Mouse (Mus musculus) MEL (cell line): ENCODE data around the gene Creb5. TPM values are rescaled to one million over a fixed set of nuclear protein-coding genes. Genes with fewer than 3 reads are reported as not detected.

ENCODE experiments used
- DNase-seq: peaks from one replicate; pipeline ENCODE4 v3.0.0; 2011; ENCODE audit warnings: low read depth, low spot score
- H3K27ac ChIP-seq: 2 replicates; pipeline ENCODE4 v1.5.1; 2012; ENCODE audit warnings: low read depth, mild to moderate bottlenecking, control low read depth, low read length, moderate library complexity; ENCODE audit not compliant: control insufficient read depth
- H3K27me3 ChIP-seq, 2 experiments: fragments of 150-350 bp in 1 of 2; sonication (generic) in 1 of 2; 2 replicates each; pipeline ENCODE4 v1.6.1; 2012; ENCODE audit warnings: low read length in 2 of 2, mild to moderate bottlenecking in 2 of 2, improper control_type of control experiment in 1 of 2, moderate library complexity in 1 of 2; ENCODE audit not compliant: insufficient read depth in 2 of 2, control insufficient read depth in 1 of 2
- H3K36me3 ChIP-seq, 2 experiments: 2 replicates each; pipeline ENCODE4 v1.6.1; 2012 to 2014; ENCODE audit warnings: low read length in 2 of 2, improper control_type of control experiment in 1 of 2, inconsistent platforms in 1 of 2, mild to moderate bottlenecking in 1 of 2; ENCODE audit not compliant: insufficient read depth in 2 of 2, control insufficient read depth in 1 of 2
- H3K4me1 ChIP-seq, 2 experiments: fragments of 150-350 bp in 1 of 2; sonication (generic) in 1 of 2; 2 replicates each; pipeline ENCODE4 v1.6.1; 2012; ENCODE audit warnings: low read length in 2 of 2, improper control_type of control experiment in 1 of 2, mild to moderate bottlenecking in 1 of 2; ENCODE audit not compliant: insufficient read depth in 2 of 2, control insufficient read depth in 1 of 2
- H3K4me3 ChIP-seq, 2 experiments: fragments of 150-350 bp in 1 of 2; sonication (generic) in 1 of 2; 2 replicates each; pipeline ENCODE4 v1.5.1; 2012; ENCODE audit warnings: low read depth in 2 of 2, low read length in 2 of 2, mild to moderate bottlenecking in 2 of 2, moderate library complexity in 2 of 2, control low read depth in 1 of 2, improper control_type of control experiment in 1 of 2; ENCODE audit not compliant: control insufficient read depth in 1 of 2, insufficient read depth in 1 of 2
- H3K79me2 ChIP-seq: 2 replicates; pipeline ENCODE4 v1.6.1; 2012; ENCODE audit warnings: mild to moderate bottlenecking, low read length, moderate library complexity; ENCODE audit not compliant: control insufficient read depth, poor library complexity, insufficient read depth
- H3K9ac ChIP-seq: 2 replicates; pipeline ENCODE4 v1.6.1; 2012; ENCODE audit warnings: low read depth, mild to moderate bottlenecking, control low read depth, low read length, moderate library complexity; ENCODE audit not compliant: control insufficient read depth, poor library complexity, severe bottlenecking
- H3K9me3 ChIP-seq: fragments of 150-350 bp; sonication (generic); replicated peaks from 2 replicates; pipeline ENCODE4 v1.6.1; 2012; ENCODE audit warnings: mild to moderate bottlenecking, low read length, improper control_type of control experiment, moderate library complexity; ENCODE audit not compliant: insufficient read depth
- BHLHE40 ChIP-seq: IDR thresholded peaks from 2 replicates; pipeline ENCODE4 v1.6.1; 2012; ENCODE audit warnings: low read depth, mild to moderate bottlenecking, inconsistent platforms, low read length, improper control_type of control experiment, borderline replicate concordance
- CHD1 ChIP-seq: IDR thresholded peaks from 2 replicates; pipeline ENCODE4 v1.6.1; 2012; ENCODE audit warnings: low read depth, mild to moderate bottlenecking, inconsistent platforms, low read length, improper control_type of control experiment
- E2F4 ChIP-seq: IDR thresholded peaks from 2 replicates; pipeline ENCODE4 v1.6.1; 2011; ENCODE audit warnings: low read depth, low read length, improper control_type of control experiment, borderline replicate concordance
- ELF1 ChIP-seq: IDR thresholded peaks from 2 replicates; pipeline ENCODE4 v1.6.1; 2014; ENCODE audit warnings: low read depth, mild to moderate bottlenecking, inconsistent platforms, low read length, improper control_type of control experiment, moderate library complexity
- EP300 ChIP-seq, 2 experiments: IDR thresholded peaks; 2 replicates each; pipeline ENCODE4 v1.6.1; 2011; ENCODE audit warnings: improper control_type of control experiment in 2 of 2, low read length in 2 of 2, low read depth in 1 of 2, mild to moderate bottlenecking in 1 of 2
- GABPA ChIP-seq: IDR thresholded peaks from 2 replicates; pipeline ENCODE4 v1.6.1; 2012; ENCODE audit warnings: low read depth, mild to moderate bottlenecking, inconsistent platforms, low read length, improper control_type of control experiment, moderate library complexity
- GATA1 ChIP-seq: IDR thresholded peaks from 2 replicates; pipeline ENCODE4 v1.6.1; 2011; ENCODE audit warnings: low read depth, low read length, improper control_type of control experiment
- MAZ ChIP-seq: IDR thresholded peaks from 2 replicates; pipeline ENCODE4 v1.6.1; 2012; ENCODE audit warnings: low read depth, mild to moderate bottlenecking, inconsistent platforms, low read length, improper control_type of control experiment
- MEF2A ChIP-seq: IDR thresholded peaks from 2 replicates; pipeline ENCODE4 v1.6.1; 2014; ENCODE audit warnings: low read depth, mild to moderate bottlenecking, inconsistent platforms, low read length, improper control_type of control experiment; ENCODE audit not compliant: poor library complexity, insufficient replicate concordance, severe bottlenecking; ENCODE audit errors: extremely low read depth
- MXI1 ChIP-seq: IDR thresholded peaks from 2 replicates; pipeline ENCODE4 v1.6.1; 2011; ENCODE audit warnings: mild to moderate bottlenecking, low read depth, low read length, improper control_type of control experiment
- NELFE ChIP-seq: IDR thresholded peaks from 2 replicates; pipeline ENCODE4 v1.6.1; 2011; ENCODE audit warnings: low read depth, low read length, improper control_type of control experiment
- POLR2A ChIP-seq, 2 experiments: IDR thresholded peaks; 2 replicates each; pipeline ENCODE4 v1.6.1; 2011 to 2012; ENCODE audit warnings: low read length in 2 of 2, mild to moderate bottlenecking in 2 of 2, control low read depth in 1 of 2, improper control_type of control experiment in 1 of 2, low read depth in 1 of 2, moderate library complexity in 1 of 2; ENCODE audit not compliant: control insufficient read depth in 1 of 2, insufficient read depth in 1 of 2, poor library complexity in 1 of 2
- RAD21 ChIP-seq: IDR thresholded peaks from 2 replicates; pipeline ENCODE4 v1.6.1; 2011; ENCODE audit warnings: mild to moderate bottlenecking, low read depth, low read length, improper control_type of control experiment
- RCOR1 ChIP-seq: IDR thresholded peaks from 2 replicates; pipeline ENCODE4 v1.6.1; 2012; ENCODE audit warnings: low read depth, mild to moderate bottlenecking, inconsistent platforms, low read length, improper control_type of control experiment
- TAL1 ChIP-seq: IDR thresholded peaks from 2 replicates; pipeline ENCODE4 v1.6.1; 2012; ENCODE audit warnings: mild to moderate bottlenecking, inconsistent platforms, low read length, moderate library complexity, mixed read lengths
- TBP ChIP-seq: IDR thresholded peaks from 2 replicates; pipeline ENCODE4 v1.8.0; 2011; ENCODE audit warnings: low read depth, low read length, improper control_type of control experiment
- ZKSCAN1 ChIP-seq: IDR thresholded peaks from 2 replicates; pipeline ENCODE4 v1.6.1; 2012; ENCODE audit warnings: low read depth, mild to moderate bottlenecking, inconsistent platforms, low read length, improper control_type of control experiment, moderate library complexity
- ZMIZ1 ChIP-seq: IDR thresholded peaks from 2 replicates; pipeline ENCODE4 v1.6.1; 2012; ENCODE audit warnings: low read depth, mild to moderate bottlenecking, inconsistent platforms, low read length, improper control_type of control experiment, moderate library complexity
- ZNF384 ChIP-seq: IDR thresholded peaks from 2 replicates; pipeline ENCODE4 v1.6.1; 2012; ENCODE audit warnings: low read depth, mild to moderate bottlenecking, inconsistent platforms, low read length, improper control_type of control experiment
- polyA plus RNA-seq, 2 experiments: library from polyadenylated mRNA; stranded (reverse) in 1 of 2; unstranded in 1 of 2; fragments of >175 nt in 1 of 2; fragments of >200 nt in 1 of 2; gene quantifications; 2 replicates each; pipeline versions ENCODE4 v1.2.1 to v1.2.4; 2012; ENCODE audit warnings: low replicate concordance in 2 of 2, low read depth in 1 of 2; ENCODE audit not compliant: insufficient read length in 2 of 2, insufficient read depth in 1 of 2, missing spikeins in 1 of 2
- total RNA-seq: library from RNA; depleted of rRNA; stranded (reverse); fragments of 300-350 nt; gene quantifications from 2 replicates; pipeline ENCODE4 v1.2.3, GENCODE M21; 2012

The Creb5 gene
- total and polyA plus RNA-seq, 3 experiments, result not detected

- Histone ChIP-seq H3K27ac (no peak overlapping the region), H3K9me3 (no peaks in the 10 kb centered on the region), H3K4me1 (no peaks in the 10 kb centered on the region), H3K4me3 (no peak overlapping the region), H3K9ac (no peak overlapping the region), H3K79me2 (no peaks in the 10 kb centered on the region), H3K36me3 (no peaks in the 10 kb centered on the region), H3K27me3 (no peaks in the 10 kb centered on the region)
- TF ChIP-seq TBP, result no peak
- TF ChIP-seq ELF1, result no peak
- no peak for TF ChIP-seq E2F4
- no peak for TF ChIP-seq TAL1
- DNase-seq, result no peak
Measured at GRCm38 (mm10) chr6:53394026-53394425, 107.0 kb downstream of the Creb5 start.

- DNase-seq, result no peak
- no peaks in the 10 kb centered on the region for H3K36me3 ChIP-seq
- no peaks in the 10 kb centered on the region for H3K79me2 ChIP-seq
- no peaks in the 10 kb centered on the region for H3K4me1 ChIP-seq
- H3K9me3 ChIP-seq, result no peaks in the 10 kb centered on the region
- H3K27me3 ChIP-seq, result no peaks in the 10 kb centered on the region
- H3K4me3 ChIP-seq, result no peak overlapping the region
- no peak overlapping the region for H3K9ac ChIP-seq
- H3K27ac ChIP-seq, result no peak overlapping the region
- no peak for TF ChIP-seq GABPA
- TF ChIP-seq ZKSCAN1, result no peak
- TF ChIP-seq ZNF384, result no peak
- TF ChIP-seq POLR2A (IDR thresholded peaks at IDR 0.05; ENCODE audit: control insufficient read depth in 1 of 2, insufficient read depth in 1 of 2, low read depth in 1 of 2, low read length in 2 of 2, poor library complexity in 1 of 2), result no peak
- no peak for TF ChIP-seq ZMIZ1
- TF ChIP-seq RAD21, result no peak
- no peak for TF ChIP-seq EP300 (IDR thresholded peaks at IDR 0.05; ENCODE audit: low read depth in 1 of 2, low read length in 2 of 2)
- TF ChIP-seq BHLHE40, result no peak
- TF ChIP-seq MEF2A, result no peak
- TF ChIP-seq GATA1, result no peak
- TF ChIP-seq TAL1, result no peak
- TF ChIP-seq RCOR1, result no peak
- no peak for TF ChIP-seq NELFE
Measured at GRCm38 (mm10) chr6:53395208-53395607, 108.1 kb downstream of the Creb5 start.

- TF ChIP-seq MXI1, result no peak
- no peak for TF ChIP-seq MAZ
- TF ChIP-seq GABPA, result no peak
- TF ChIP-seq CHD1, result no peak
- TF ChIP-seq RAD21, result no peak
- no peak overlapping the region for H3K27ac ChIP-seq
- no peak overlapping the region for H3K9ac ChIP-seq
- H3K4me1 ChIP-seq, result no peaks in the 10 kb centered on the region
- no peaks in the 10 kb centered on the region for H3K79me2 ChIP-seq
- no peaks in the 10 kb centered on the region for H3K27me3 ChIP-seq
- no peak overlapping the region for H3K4me3 ChIP-seq
- no peaks in the 10 kb centered on the region for H3K9me3 ChIP-seq
- no peak for DNase-seq
- no peaks in the 10 kb centered on the region for H3K36me3 ChIP-seq
Measured at GRCm38 (mm10) chr6:53396421-53396820, 109.4 kb downstream of the Creb5 start.
